Mouse (Mus musculus) spleen, adult 2 months (tissue): ENCODE data around the gene Scfd2. TPM values are rescaled to one million over a fixed set of nuclear protein-coding genes. Genes with fewer than 3 reads are reported as not detected.
A peak's percentile ranks its signal among the peaks of the same experiment; 100 is the strongest.

Experiments used
- DNase-seq, 2 experiments: peaks; one replicate each; pipeline versions ENCODE4 v3.0.0 to v3.0.0-alpha.2; 2012 to 2021; ENCODE audit warnings: low spot score in 2 of 2, low read depth in 1 of 2
- H3K27ac ChIP-seq: fragments of 200-500 bp; 2 replicates; pipeline ENCODE4 v1.5.1; 2012; ENCODE audit warnings: low read length, inconsistent platforms; ENCODE audit not compliant: insufficient read depth
- H3K27me3 ChIP-seq: fragments of 200-500 bp; 2 replicates; pipeline ENCODE4 v1.6.1; 2012; ENCODE audit warnings: mild to moderate bottlenecking, moderate library complexity, low read length, inconsistent platforms; ENCODE audit not compliant: control insufficient read depth, insufficient read depth
- H3K36me3 ChIP-seq: fragments of 200-500 bp; 2 replicates; pipeline ENCODE4 v1.6.1; 2012; ENCODE audit warnings: mild to moderate bottlenecking, low read length, inconsistent platforms; ENCODE audit not compliant: control insufficient read depth, insufficient read depth
- H3K4me1 ChIP-seq: fragments of 200-500 bp; 2 replicates; pipeline ENCODE4 v1.6.1; 2011; ENCODE audit warnings: inconsistent platforms; ENCODE audit not compliant: control insufficient read depth, insufficient read depth, insufficient read length
- H3K4me3 ChIP-seq: fragments of 200-500 bp; 2 replicates; pipeline ENCODE4 v1.5.1; 2011; ENCODE audit warnings: mild to moderate bottlenecking, inconsistent platforms; ENCODE audit not compliant: insufficient read depth, insufficient read length; ENCODE audit errors: extremely low read depth
- CTCF ChIP-seq: fragments of 200-500 bp; IDR thresholded peaks from 2 replicates; pipeline ENCODE4 v1.5.1; 2011; ENCODE audit warnings: mild to moderate bottlenecking, inconsistent platforms; ENCODE audit not compliant: insufficient read depth, insufficient read length, insufficient replicate concordance; ENCODE audit errors: extremely low read depth
- POLR2A ChIP-seq: fragments of 200-500 bp; IDR thresholded peaks from 2 replicates; pipeline ENCODE4 v1.6.1; 2011; ENCODE audit warnings: low read depth, low read length, inconsistent platforms
- WGBS: fragments of 180-500 bp; shearing (Covaris S2); methylation state at CpG from one replicate; pipeline ENCODE4 v1.1.7; 2018; 5-methylcytosine and 5-hydroxymethylcytosine counted together
- polyA plus RNA-seq: library from polyadenylated mRNA; depleted of rRNA; stranded (reverse); fragments of >200 nt; gene quantifications from 2 replicates; pipeline ENCODE4 v1.2.3, GENCODE M21; 2012

The Scfd2 gene
- polyA plus RNA-seq, 1 experiment = 9.5 TPM

DNA sequence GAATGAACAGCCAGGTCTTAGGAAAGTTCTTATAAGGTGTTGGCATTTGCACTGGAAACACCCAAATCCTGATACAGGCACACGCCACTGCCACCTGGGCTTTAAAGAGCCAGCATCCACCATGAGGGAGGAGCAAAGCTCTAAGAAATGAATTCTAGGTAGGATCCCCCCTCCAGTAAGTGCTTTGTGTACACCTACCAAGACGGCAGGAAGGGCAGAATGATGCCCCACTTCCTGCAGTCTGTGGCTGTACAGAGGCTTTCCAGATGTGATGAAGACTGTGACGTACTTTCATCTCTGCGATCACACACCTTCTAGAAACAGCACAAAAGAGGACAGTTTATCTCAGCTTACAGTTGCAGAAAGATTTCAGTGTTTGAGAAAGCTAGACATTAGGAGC is 128.9 kb downstream of the Scfd2 start:
- no peaks in the 10 kb centered on the region for H3K36me3 ChIP-seq
- H3K4me1 ChIP-seq = peaks cover 2% of the 10 kb centered on the region; the same call in 1 of the 2 replicates
- no peaks in the 10 kb centered on the region for H3K27me3 ChIP-seq
- H3K4me3 ChIP-seq = no peak overlapping the region
- DNase-seq = peak in 1 of 2 experiments; percentile 38
- peak overlapping the region; percentile 74 for H3K27ac ChIP-seq
- TF ChIP-seq POLR2A = no peak
- no peak for TF ChIP-seq CTCF
- 40% methylated on average over 4 of the region's 4 CpGs for WGBS

- WGBS = 92% methylated on average over 2 of the region's 2 CpGs
- Histone ChIP-seq H3K36me3 (no peaks in the 10 kb centered on the region), H3K4me1 (no peaks in the 10 kb centered on the region), H3K27me3 (no peaks in the 10 kb centered on the region), H3K27ac (no peak overlapping the region), H3K4me3 (no peak overlapping the region)
- TF ChIP-seq CTCF = no peak
- no peak for TF ChIP-seq POLR2A
- DNase-seq = no peak
These were observed 139.8 kb downstream of the Scfd2 start for GRCm38 (mm10) chr5:74391806-74392205.

DNA sequence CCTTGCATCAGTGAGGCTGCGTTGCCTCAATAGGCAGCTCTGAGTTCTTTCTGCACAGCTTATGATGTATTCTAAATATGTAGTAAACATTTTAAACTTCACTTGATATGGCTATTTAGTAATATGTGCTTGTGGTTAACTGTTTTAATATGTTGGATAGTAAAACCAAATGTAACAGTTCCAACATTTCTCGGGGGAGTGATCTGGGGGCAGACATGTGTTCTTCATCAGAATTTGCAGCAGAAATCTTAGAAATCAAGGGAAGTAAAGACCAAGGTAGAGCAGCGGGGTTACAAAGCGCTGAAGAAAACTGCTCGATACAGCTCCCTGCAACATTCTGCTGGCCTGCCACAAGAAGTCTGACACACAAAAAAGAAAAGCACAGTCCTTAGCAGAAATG is 140.2 kb downstream of the Scfd2 start:
- DNase-seq = no peak
- no peaks in the 10 kb centered on the region for H3K4me1 ChIP-seq
- no peaks in the 10 kb centered on the region for H3K36me3 ChIP-seq
- 89% methylated on average over 5 of the region's 5 CpGs for WGBS
- no peak overlapping the region for H3K27ac ChIP-seq
- no peak overlapping the region for H3K4me3 ChIP-seq
- TF ChIP-seq CTCF (no peak), POLR2A (no peak)
- no peaks in the 10 kb centered on the region for H3K27me3 ChIP-seq

DNA sequence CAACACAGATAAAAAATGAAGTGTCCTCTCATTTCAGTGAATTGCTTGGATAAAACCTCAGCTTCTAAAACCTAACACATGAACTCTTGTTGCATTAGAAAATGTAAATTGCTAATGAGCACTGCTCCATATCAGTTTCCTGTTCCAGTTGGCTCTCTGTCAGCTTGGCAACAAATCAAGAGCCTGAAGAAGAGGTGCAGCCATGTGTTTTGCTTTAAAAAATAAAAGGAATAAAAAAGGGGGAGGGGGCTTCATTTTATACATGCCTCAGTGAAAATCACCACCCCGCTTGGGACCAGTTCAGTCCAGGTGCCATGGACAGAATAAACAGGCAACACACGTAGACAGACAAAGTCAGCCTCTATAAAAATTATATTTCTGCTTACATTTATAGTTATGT is 142.7 kb downstream of the Scfd2 start:
- Histone ChIP-seq H3K4me3 (no peak overlapping the region), H3K4me1 (no peaks in the 10 kb centered on the region), H3K27ac (no peak overlapping the region), H3K36me3 (no peaks in the 10 kb centered on the region), H3K27me3 (no peaks in the 10 kb centered on the region)
- DNase-seq = no peak
- TF ChIP-seq CTCF = no peak
- TF ChIP-seq POLR2A = no peak
- 86% methylated on average over 2 of the region's 2 CpGs for WGBS

GRCm38 (mm10) chr5:74388101-74388500 is 143.5 kb downstream of the Scfd2 start:
- TF ChIP-seq POLR2A (no peak), CTCF (no peak)
- no peaks in the 10 kb centered on the region for H3K27me3 ChIP-seq
- no peaks in the 10 kb centered on the region for H3K4me1 ChIP-seq
- no peak for DNase-seq
- 93% methylated on average over 6 of the region's 6 CpGs for WGBS
- no peak overlapping the region for H3K27ac ChIP-seq
- no peak overlapping the region for H3K4me3 ChIP-seq
- H3K36me3 ChIP-seq = no peaks in the 10 kb centered on the region

DNA sequence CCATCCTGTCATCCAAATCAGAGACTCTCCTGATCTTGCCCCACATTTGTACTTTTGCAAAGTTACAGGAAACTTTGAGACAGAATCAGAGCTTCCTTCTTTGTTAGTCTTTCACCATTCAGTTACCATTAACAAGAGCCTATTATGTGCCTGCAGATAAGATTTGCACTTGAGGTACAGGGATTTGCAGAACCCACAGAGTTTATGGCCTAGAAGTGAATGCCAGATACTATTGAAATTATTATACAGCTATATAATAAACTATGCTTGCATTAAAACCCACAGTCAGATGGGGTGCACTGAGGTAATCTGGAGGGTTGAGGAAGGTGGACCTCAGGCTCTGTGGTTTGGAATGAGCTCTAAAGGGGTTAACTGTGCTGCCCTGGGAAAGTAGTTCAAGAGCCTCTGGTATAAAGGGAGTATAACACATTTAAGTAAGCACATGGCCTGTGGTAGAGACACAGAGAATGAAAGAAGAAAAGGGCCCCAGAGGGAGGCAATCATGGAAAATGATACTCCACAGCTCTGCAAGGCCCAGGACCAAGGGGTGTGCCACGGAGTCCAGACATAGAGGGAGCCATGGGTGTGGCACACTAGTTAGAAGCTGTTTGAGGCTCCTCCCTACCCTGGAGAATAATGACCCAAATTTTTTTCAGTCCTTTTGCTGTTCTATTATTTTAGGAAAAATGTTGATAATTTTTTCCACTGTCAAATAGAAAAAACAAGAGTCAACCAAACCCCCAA is 144.2 kb downstream of the Scfd2 start:
- TF ChIP-seq POLR2A (no peak), CTCF (no peak)
- 89% methylated on average over 1 of the region's 1 CpGs for WGBS
- no peaks in the 10 kb centered on the region for H3K27me3 ChIP-seq
- H3K4me1 ChIP-seq = no peaks in the 10 kb centered on the region
- DNase-seq = no peak
- H3K36me3 ChIP-seq = no peaks in the 10 kb centered on the region
- no peak overlapping the region for H3K27ac ChIP-seq
- no peak overlapping the region for H3K4me3 ChIP-seq

DNA sequence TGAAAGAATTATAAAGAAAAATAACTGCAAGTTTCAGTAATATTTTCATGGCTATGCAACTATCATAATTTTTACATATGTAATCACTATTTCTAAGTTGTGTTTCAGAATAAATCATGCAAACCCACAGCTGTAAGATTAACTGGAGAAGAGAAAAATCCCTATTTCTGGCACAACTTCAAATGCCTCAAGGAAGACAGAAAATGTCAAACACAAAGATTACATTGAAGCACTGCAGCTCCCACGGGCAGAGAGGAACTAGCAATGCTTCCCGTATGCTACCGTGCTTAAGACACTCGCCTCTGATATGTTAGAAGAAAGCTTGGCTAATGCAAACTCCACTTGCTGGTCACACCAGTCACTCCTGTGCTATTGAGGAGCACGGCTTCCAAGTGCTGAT is 151.5 kb downstream of the Scfd2 start:
- Histone ChIP-seq H3K36me3 (no peaks in the 10 kb centered on the region), H3K27ac (no peak overlapping the region), H3K27me3 (no peaks in the 10 kb centered on the region), H3K4me3 (no peak overlapping the region), H3K4me1 (no peaks in the 10 kb centered on the region)
- DNase-seq = no peak
- TF ChIP-seq POLR2A (no peak), CTCF (no peak)
- WGBS = 85% methylated on average over 5 of the region's 5 CpGs
